Mouse (Mus musculus): ENCODE measurements around the gene Hrh3.

Gene Hrh3

GRCm38 (mm10) chr2:180063338-180064131 is 40.8 kb downstream of the Hrh3 start:
- no peak for DNase-seq (ENCODE audit: low spot score in 2 of 2)

- DNase-seq (ENCODE audit: low spot score in 2 of 2) = no peak
These were observed 51.3 kb downstream of the Hrh3 start for GRCm38 (mm10) chr2:180053001-180053400.

DNA sequence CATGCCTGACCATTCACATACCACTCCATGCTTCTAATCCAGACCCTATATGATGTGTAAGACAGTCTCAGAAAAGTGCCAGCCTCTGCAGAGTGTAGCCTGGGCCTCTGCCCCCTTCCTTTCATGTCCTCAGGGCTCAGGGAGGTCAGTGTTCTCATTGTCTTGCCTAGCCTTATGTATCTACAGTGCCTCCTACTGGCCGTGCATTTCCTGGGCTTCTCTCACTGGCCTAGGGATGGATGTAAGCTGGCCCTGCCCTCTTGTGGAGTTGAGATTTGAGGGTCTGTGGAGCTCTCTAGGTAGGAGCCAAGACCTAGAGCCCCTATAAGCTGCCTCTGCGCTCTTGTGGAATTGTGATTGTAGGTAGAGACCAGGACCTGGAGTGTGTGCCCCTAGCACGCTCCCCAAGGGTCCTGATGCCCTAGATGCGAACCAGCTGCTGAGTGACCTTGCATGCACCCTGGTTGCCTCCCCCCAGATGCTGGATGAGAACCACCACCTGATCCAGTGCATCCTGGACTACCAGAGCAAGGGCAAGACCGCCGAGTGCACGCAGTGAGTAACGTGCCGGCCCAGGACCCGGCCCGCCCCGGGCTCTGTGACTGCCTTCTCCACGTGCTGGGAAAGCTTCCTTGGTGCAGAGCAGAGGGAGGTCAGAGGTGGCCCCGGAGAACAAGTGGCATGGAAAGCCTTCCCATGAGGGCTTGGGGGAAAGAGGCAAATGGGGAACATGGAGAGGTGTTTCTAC is 52.1 kb downstream of the Hrh3 start:
- DNase-seq (ENCODE audit: low spot score in 2 of 2) = no peak

- DNase-seq (ENCODE audit: low spot score in 2 of 2) = peak; percentile 80 to 94
These were observed 53.3 kb downstream of the Hrh3 start for GRCm38 (mm10) chr2:180050986-180051385.
